Mouse (Mus musculus): ENCODE measurements at regions not wholly inside any gene's neighbourhood (a gene's known extent, or its start where the extent isn't known, plus 50 kb on each side); places are given as distances from the start of the nearest gene placed in this dataset.

GRCm38 (mm10) chrX:135075903-135076302, 66.9 kb upstream of the Zmat1 start:
- H3K9me3 ChIP-seq (replicated peaks), result no peaks in the 10 kb centered on the region
- no peak for ATAC-seq (ENCODE audit: insufficient number of reproducible peaks, low FRiP score)
- H3K9ac ChIP-seq, result no peak overlapping the region
- H3K4me1 ChIP-seq (replicated peaks), result peaks cover 12% of the 10 kb centered on the region
- H3K36me3 ChIP-seq, result no peaks in the 10 kb centered on the region
- no peak overlapping the region for H3K4me3 ChIP-seq
- no peak overlapping the region for H3K4me2 ChIP-seq
- H3K27me3 ChIP-seq (replicated peaks), result no peaks in the 10 kb centered on the region
- no peak overlapping the region for H3K27ac ChIP-seq (ENCODE audit: poor library complexity, severe bottlenecking)
- WGBS, result 68% methylated on average over 2 of the region's 2 CpGs

GRCm38 (mm10) chrX:135069448-135069847, 60.4 kb upstream of the Zmat1 start:
- H3K4me1 ChIP-seq (replicated peaks), result peaks cover 3% of the 10 kb centered on the region; the same call in 1 of the 2 replicates
- no peaks in the 10 kb centered on the region for H3K36me3 ChIP-seq
- H3K4me2 ChIP-seq, result no peak overlapping the region
- no peaks in the 10 kb centered on the region; the same call in 1 of the 2 replicates for H3K27me3 ChIP-seq (replicated peaks)
- H3K9me3 ChIP-seq (replicated peaks), result no peaks in the 10 kb centered on the region
- no peak overlapping the region for H3K4me3 ChIP-seq
- H3K27ac ChIP-seq (ENCODE audit: poor library complexity, severe bottlenecking), result no peak overlapping the region
- WGBS, result 12% methylated on average over 1 of the region's 1 CpGs
- no peak overlapping the region for H3K9ac ChIP-seq
- no peak for ATAC-seq (ENCODE audit: insufficient number of reproducible peaks, low FRiP score)

- Histone ChIP-seq H3K27ac (ENCODE audit: poor library complexity, severe bottlenecking) (no peak overlapping the region), H3K4me1 (replicated peaks) (peaks cover 11% of the 10 kb centered on the region; the same call in 1 of the 2 replicates), H3K9ac (no peak overlapping the region), H3K36me3 (no peaks in the 10 kb centered on the region), H3K27me3 (replicated peaks) (no peaks in the 10 kb centered on the region; the same call in 1 of the 2 replicates), H3K4me2 (no peak overlapping the region), H3K4me3 (no peak overlapping the region), H3K9me3 (replicated peaks) (no peaks in the 10 kb centered on the region)
- WGBS, result 64% methylated on average over 3 of the region's 3 CpGs
- ATAC-seq (ENCODE audit: insufficient number of reproducible peaks, low FRiP score), result no peak
These were observed 51.2 kb upstream of the Zmat1 start for GRCm38 (mm10) chrX:135060184-135060583.

GRCm38 (mm10) chrX:135058949-135059348, 49.9 kb upstream of the Zmat1 start:
- no peak overlapping the region for H3K4me2 ChIP-seq
- H3K27ac ChIP-seq (ENCODE audit: poor library complexity, severe bottlenecking), result no peak overlapping the region
- peaks cover 6% of the 10 kb centered on the region; the same call in 1 of the 2 replicates for H3K27me3 ChIP-seq (replicated peaks)
- no peak overlapping the region for H3K9ac ChIP-seq
- no peaks in the 10 kb centered on the region for H3K36me3 ChIP-seq
- no peak for ATAC-seq (ENCODE audit: insufficient number of reproducible peaks, low FRiP score)
- no peaks in the 10 kb centered on the region for H3K9me3 ChIP-seq (replicated peaks)
- WGBS, result 38% methylated on average over 3 of the region's 3 CpGs
- H3K4me3 ChIP-seq, result no peak overlapping the region
- peaks cover 3% of the 10 kb centered on the region; the same call in 1 of the 2 replicates for H3K4me1 ChIP-seq (replicated peaks)

All from heart, embryonic 12.5 days (tissue).